Mouse (Mus musculus) layer of hippocampus, adult 11-12 months (tissue): ENCODE measurements around the gene Rps15a.

ENCODE experiments used
- DNase-seq: peaks from one replicate; pipeline ENCODE4 v3.0.0; 2022; ENCODE audit warnings: low spot score

Gene Rps15a

DNA sequence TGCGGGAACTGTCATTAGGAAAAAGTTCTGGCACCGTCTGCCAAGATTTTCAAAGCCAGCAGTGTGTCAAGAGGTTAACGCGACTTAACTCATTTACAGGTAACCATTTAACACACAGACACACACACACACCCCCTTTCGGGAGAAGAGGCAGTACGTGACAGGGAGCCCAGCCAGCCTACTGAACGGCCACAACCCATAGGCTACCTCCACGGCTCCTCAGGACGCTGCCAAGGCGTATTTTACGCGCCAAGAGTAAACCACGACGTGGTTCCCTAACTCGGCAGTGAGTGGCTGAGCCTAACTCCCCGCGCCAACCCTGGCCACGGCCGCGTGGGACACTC is 483 bp downstream of the Rps15a start:
- DNase-seq, result no peak

DNA sequence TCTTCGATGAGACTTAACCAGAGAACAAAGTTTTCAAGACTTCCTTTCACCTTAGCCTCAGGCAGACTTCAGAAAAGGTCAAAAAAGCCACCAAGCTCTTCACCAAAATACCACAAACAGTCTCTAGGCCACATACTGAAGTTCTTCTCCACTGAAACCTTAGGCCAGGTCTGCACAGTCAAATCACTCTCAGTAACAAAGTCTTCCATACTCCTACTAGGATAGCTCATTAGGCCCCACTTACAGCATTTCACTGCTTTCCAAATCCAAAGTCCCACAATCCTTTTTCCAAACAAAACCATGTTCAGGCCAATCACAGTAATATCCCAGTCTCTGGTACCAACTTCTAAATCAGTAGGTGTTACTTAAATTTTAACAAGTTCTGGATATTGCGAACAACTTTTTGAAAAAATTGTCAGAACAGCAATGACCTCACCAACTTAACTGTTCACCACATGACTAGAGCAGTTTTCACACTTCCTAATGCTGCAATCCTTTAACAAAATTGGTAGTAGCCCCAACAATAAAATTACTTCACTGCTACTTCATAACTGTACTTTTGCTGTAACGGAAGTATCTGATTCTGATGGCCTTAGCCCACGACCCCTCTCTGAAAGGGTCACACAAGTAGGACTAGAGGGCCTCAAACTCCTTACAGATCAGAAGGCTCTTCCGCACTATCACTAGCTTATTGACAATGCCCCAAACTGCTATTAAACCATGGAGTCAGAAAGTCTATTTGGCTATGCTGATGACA is 2.3 kb downstream of the Rps15a start:
- no peak for DNase-seq

DNA sequence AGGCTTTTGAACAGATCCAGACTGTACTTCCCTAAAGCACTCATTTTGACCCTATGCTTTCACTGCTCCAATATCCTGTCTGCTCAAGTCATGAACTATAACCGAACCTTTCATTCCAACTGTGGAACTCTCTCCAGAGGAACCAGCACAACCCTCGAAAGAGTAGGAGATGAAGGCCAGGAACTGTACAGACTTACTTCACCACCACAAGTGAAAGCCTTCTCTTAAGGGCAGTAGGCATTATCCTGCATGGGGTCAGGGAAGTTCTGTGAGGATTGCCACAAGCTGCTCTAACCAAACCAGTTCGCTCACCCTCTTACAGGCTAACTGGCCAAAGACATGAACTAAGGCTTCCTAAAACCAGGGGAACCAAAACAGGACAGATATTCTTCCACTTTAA is 4.9 kb downstream of the Rps15a start:
- DNase-seq, result no peak

DNA sequence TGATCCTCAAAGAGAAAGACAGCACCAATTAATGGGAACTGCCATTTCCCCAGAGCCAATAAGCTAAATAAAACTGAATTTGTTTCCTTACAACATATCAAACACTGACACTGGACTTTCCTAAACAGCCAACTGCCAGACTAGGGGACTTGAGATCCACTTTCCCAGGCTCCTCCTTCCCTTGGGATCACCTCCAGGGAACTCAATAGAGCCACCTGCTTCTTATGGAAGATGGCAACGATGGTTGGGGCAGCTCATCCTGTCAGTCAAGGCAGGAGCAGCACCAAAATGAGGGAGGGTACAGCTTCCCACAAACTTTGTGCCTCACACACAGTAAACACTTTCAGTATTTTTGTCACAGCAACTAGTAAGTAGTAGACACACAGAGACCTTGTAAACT is 8.3 kb downstream of the Rps15a start:
- DNase-seq, result no peak

DNA sequence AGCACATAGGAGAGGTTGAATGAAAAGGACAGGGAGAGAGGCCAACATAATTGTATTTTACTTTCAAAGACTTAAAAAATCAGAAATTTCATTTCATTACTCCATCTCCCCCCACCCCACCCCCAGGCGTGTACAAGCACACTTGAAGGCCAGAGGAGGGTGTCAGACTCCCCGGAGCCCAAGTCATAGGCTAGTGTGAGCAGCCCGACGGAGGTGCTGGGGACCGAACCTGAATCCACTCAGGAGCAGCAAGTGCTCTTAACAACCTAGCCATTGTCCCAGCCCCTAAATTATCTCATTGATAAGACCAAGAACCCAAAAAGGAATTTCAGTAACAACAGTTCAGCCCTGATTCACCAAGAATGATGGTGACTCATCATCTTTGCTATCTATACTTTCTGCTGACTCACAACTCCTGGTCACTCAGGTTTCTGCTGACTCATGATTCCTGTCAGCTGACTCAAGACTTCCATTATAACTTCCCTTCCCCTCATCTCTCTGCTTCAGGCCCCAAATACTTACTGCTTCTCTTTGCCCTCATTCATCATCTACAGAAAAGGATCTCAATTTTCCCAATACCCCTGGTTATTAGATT is 11.4 kb downstream of the Rps15a start:
- DNase-seq, result no peak

DNA sequence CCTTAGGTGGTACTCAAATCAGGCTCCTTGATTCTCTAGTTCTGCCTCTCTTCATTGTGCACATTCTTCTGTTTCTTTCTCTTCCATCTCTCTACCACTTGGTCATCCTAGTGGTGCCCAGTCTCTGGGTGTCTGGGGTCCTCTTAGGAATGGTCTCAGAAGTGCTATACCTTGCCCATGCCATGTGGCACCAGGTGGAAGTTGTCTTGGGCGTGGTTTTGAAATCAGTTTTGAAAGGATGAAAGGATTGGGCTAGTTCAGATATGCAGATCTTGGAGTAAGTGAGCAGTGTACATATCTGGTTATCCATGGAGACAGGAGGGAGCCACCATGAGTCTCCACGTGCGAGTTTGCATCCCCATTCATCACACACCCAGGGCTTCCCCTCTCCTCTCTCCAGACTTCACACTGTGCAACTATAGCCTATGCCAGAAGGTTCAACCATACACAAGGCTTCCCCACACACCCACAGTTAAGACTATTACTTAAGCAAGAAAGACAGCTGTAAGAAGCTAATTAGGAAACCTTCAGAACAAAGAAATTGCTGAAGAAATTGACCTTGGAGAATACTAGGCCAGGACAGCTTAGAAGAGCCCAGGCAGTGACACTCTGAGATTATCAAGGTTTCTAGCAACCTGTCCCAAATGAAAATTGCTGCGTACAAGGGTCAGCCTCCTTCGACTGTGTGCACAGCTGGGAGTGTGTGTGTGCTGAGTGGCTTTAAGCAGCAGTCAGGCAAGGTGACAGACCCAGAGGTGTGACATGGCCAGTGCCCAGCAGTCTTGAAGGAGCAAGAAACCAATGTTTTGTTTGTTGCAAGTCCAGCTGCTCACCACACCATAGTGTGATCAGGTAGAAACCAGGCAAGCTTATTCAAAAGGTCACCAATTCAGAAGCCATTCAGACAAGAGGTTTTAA is 12.3 kb downstream of the Rps15a start:
- DNase-seq, result no peak

DNA sequence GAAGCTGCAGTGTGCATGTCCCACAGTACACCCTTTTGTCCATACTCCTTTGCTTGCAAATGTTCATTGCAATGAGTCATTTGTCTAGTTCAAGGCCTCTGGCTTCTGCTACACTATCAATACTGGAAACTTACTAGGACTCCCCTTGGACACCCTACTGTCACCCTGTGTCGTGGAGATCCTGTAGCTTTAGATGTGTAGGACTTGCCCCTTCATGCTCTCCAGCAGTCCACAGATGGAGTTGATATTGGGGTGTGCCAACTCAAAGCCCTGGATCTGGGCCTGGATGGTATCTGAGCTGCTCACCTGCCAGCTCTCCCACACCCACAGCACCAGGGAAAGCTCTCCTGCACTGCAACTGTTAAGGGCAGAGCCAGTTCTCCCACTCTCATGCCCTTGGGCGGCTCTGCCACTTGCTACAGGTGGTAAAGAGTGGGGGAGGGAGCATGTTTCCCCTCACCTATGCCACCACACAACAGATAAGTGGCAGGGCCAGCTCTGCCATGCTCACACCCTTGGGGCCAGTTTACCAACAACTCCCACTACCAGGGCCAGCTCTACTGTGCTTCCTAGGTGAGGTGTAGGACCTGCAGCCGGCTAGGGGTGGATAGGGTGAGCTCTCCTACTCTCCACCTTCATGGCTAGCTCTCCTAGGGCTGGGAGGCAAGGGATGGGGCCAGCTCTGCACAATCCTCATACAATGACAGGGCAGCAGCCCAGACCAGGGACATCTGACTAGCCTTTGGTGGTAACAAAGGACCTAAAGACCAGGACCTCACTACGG is 13.1 kb downstream of the Rps15a start:
- no peak for DNase-seq

DNA sequence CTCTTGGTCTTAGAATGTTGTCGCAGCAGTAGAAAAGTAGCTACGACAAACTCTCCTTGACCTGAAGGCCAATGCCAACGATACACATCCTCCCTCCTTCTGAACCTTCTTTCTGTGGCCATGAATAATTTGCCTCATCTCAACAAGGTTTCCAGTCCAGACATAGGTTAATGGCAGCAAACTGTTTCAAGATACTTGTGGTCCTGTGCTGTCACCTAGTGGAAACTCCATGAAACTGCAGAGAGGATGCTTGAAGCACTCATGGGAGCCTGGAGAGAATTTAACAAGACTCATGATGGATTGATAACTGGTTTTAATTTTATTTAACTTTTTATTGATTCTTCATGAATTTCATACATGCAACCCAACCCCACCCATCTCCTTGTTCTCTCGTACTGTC is 13.8 kb downstream of the Rps15a start:
- DNase-seq, result peak; percentile 43

DNA sequence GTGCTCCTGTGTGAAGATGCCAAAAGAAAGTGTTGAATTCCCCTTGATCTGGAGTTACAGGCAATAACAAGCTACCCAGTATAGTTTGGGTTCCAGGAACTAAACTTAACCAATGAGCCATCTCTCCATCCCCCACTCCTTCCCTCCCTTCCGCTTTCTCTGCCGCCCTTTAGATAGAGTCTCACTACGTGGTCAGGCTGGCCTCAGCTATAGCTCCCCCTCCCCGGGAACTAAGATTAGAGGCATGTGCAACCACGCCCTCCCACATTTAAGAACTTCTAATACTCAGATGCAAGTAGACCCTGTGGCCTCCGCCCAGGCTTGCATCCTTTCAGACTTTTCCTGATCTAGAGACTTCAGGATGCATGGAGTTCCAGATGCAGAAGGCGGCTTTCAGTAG is 18.4 kb downstream of the Rps15a start:
- DNase-seq, result no peak

DNA sequence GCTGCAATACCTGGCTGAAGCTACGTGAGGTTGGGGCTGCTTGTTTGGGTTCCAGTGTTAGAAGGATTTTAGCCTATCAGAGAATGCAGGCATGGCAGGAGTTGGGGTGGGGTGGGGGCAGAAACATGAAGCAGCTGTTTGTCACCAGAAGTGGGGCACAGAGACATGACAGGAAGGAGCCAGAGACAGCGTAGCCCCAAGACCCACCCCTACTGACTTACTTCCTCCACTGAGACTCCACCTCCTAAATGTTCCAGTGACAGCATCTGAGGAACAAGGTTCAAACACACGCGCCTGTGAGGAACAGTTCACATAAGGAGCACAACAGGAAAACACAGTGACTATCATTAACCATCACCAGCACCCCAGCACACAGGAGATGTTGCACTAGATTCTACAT is 36.0 kb downstream of the Rps15a start:
- no peak for DNase-seq

DNA sequence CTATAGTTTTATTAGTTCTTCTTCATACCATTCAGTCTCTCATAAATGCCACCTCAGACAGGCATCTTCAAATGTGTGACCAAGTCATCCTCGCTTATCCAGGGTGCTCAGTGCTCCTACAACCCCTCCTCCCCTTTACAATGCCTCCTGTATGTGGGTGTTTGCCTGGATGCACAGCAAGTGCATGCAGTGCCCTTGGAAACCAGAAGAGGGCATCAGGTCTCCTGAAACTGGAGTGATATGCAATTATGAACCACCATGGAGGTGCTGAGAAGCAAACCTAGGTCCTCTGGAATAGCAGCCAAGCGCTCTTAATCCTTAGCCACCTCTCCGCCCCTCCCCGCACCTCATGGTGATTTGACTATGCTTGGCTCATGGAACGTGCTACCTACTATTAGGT is 36.9 kb downstream of the Rps15a start:
- DNase-seq, result no peak

DNA sequence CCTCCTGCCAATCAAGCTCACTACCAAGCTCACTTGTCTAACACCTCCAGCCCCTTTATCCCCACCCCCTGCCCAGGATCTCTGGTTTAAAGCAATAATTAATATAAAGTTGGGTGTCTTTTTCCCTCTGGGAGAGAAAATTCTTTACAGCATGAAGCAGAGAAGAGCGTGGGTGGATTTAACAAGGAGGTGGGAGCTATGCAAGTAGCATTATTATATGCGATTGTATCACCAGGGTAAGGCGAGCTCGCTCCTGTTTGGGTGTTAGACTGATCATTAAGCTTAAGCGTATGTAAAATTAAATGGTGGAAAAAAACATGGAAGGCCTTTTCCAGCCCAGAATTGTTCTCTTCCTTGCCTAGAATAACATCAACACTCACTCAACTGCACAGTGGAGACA is 48.7 kb downstream of the Rps15a start:
- peak; percentile 3 for DNase-seq

DNA sequence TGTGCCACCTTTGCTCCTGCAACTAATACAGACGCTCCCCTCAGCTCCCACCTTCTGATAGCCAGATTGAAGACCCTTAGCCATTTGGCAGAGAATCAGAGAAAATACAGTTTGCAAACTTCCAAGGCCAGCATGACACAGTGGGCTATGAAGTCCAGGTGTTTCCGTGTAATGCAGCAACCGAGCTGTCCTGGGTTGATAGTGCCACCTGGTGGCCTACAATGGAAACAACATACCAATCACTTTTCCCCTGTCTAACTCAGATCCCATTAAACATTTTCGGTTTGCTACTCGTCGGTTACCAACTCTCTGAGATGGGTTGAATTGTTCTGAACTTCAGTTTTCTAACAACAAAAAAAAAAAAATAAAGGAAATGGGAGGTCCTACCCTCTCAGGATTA is 59.7 kb downstream of the Rps15a start:
- DNase-seq, result no peak
